Mouse (Mus musculus): ENCODE results near the gene Mcm3ap.

- TF ChIP-seq CTCF (IDR thresholded peaks at IDR 0.05; ENCODE audit: low read depth, low read length) (no peak), POLR2A (IDR thresholded peaks at IDR 0.05; ENCODE audit: insufficient read depth, low read length) (no peak)
Measured at GRCm38 (mm10) chr10:76445996-76446681, 22.6 kb upstream of the Mcm3ap start.

Measured in ES-Bruce4 (cell line).